Mouse (Mus musculus) MEL (cell line): ENCODE measurements at regions not wholly inside any gene's neighbourhood (a gene's known extent, or its start where the extent isn't known, plus 50 kb on each side); places are given as distances from the start of the nearest gene placed in this dataset.

Source experiments
- CTCF ChIP-seq, 3 experiments: IDR thresholded peaks in 2 of 3; conservative IDR thresholded peaks in 1 of 3; 2 replicates each; pipeline ENCODE4 v1.5.1; 2011 to 2012; ENCODE audit warnings: low read length in 3 of 3, low read depth in 2 of 3, mild to moderate bottlenecking in 2 of 3, improper control_type of control experiment in 1 of 3, inconsistent platforms in 1 of 3, mixed read lengths in 1 of 3, moderate library complexity in 1 of 3; ENCODE audit not compliant: control insufficient read depth in 1 of 3, insufficient read depth in 1 of 3, poor library complexity in 1 of 3, severe bottlenecking in 1 of 3
- E2F4 ChIP-seq: IDR thresholded peaks from 2 replicates; pipeline ENCODE4 v1.6.1; 2011; ENCODE audit warnings: low read depth, low read length, improper control_type of control experiment, borderline replicate concordance
- EP300 ChIP-seq, 2 experiments: IDR thresholded peaks; 2 replicates each; pipeline ENCODE4 v1.6.1; 2011; ENCODE audit warnings: improper control_type of control experiment in 2 of 2, low read length in 2 of 2, low read depth in 1 of 2, mild to moderate bottlenecking in 1 of 2
- GABPA ChIP-seq: IDR thresholded peaks from 2 replicates; pipeline ENCODE4 v1.6.1; 2012; ENCODE audit warnings: low read depth, mild to moderate bottlenecking, inconsistent platforms, low read length, improper control_type of control experiment, moderate library complexity
- MAFK ChIP-seq: IDR thresholded peaks from 2 replicates; pipeline ENCODE4 v1.6.1; 2011; ENCODE audit warnings: low read depth, mild to moderate bottlenecking, low read length, improper control_type of control experiment, borderline replicate concordance
- POLR2A ChIP-seq, 2 experiments: IDR thresholded peaks; 2 replicates each; pipeline ENCODE4 v1.6.1; 2011 to 2012; ENCODE audit warnings: low read length in 2 of 2, mild to moderate bottlenecking in 2 of 2, control low read depth in 1 of 2, improper control_type of control experiment in 1 of 2, low read depth in 1 of 2, moderate library complexity in 1 of 2; ENCODE audit not compliant: control insufficient read depth in 1 of 2, insufficient read depth in 1 of 2, poor library complexity in 1 of 2
- SIN3A ChIP-seq: IDR thresholded peaks from 2 replicates; pipeline ENCODE4 v1.6.1; 2012; ENCODE audit warnings: low read length, improper control_type of control experiment, inconsistent platforms
- ZC3H11A ChIP-seq: IDR thresholded peaks from 2 replicates; pipeline ENCODE4 v1.6.1; 2012; ENCODE audit warnings: low read depth, mild to moderate bottlenecking, inconsistent platforms, low read length, improper control_type of control experiment

GRCm38 (mm10) chr10:34705416-34705815, 222.2 kb downstream of the Frk start:
- TF ChIP-seq POLR2A (IDR thresholded peaks at IDR 0.05; ENCODE audit: control insufficient read depth in 1 of 2, insufficient read depth in 1 of 2, low read depth in 1 of 2, low read length in 2 of 2, poor library complexity in 1 of 2), result no peak
- TF ChIP-seq SIN3A, result no peak
- TF ChIP-seq CTCF (IDR thresholded peaks at IDR 0.05 in 2 of 3, conservative IDR thresholded peaks at IDR 0.05 in 1 of 3; ENCODE audit: control insufficient read depth in 1 of 3, insufficient read depth in 1 of 3, low read depth in 2 of 3, low read length in 3 of 3, poor library complexity in 1 of 3, severe bottlenecking in 1 of 3), result no peak
- no peak for TF ChIP-seq E2F4
- no peak for TF ChIP-seq EP300 (IDR thresholded peaks at IDR 0.05; ENCODE audit: low read depth in 1 of 2, low read length in 2 of 2)
- TF ChIP-seq MAFK, result no peak
- TF ChIP-seq GABPA, result no peak
- no peak for TF ChIP-seq ZC3H11A
